8 mouse cellular contexts compared by ENCODE assay signal in genomic region chr17:51832900-51833577, GRCm38 (mm10). TPM values are rescaled to one million over a fixed set of nuclear protein-coding genes. Genes with fewer than 3 reads are reported as not detected.
DNase-seq lines count a peak whose midpoint lies in the region; ATAC-seq and TF ChIP-seq lines count a peak whose summit lies in the region.

TSS of gene Satb1 (minus strand) at chr17:51833290.

- H3K4me1 ChIP-seq in hindbrain, embryonic 13.5 days (replicated peaks) = peaks cover 24% of the 10 kb centered on the region

- peak within 1 kb of the TSS; percentile 83 for H3K9ac ChIP-seq in hindbrain, embryonic 13.5 days

- intact Hi-C loops in gastrocnemius, adult 2 months (cut with DNase I) = no loop called here
- intact Hi-C loops in left cerebral cortex, postnatal 14 days (cut with DNase I) = loop anchor here (10.0 kb wide), 2 partner anchors 352 to 848 kb away; no protein-coding TSS in a partner anchor

- peak; percentile 95 for ATAC-seq in hindbrain, embryonic 13.5 days (ENCODE audit: low FRiP score)
- peak; percentile 70 for ATAC-seq in megakaryocyte, adult 5-6 weeks (ENCODE audit: poor library complexity, severe bottlenecking)

- H3K27ac ChIP-seq in gastrocnemius, adult 2 months = no peak within 1 kb of the TSS; the same call in 1 of the 2 replicates
- H3K27ac ChIP-seq in hindbrain, embryonic 13.5 days = peak within 1 kb of the TSS; percentile 52

- peak within 1 kb of the TSS; percentile 99 for H3K4me2 ChIP-seq in hindbrain, embryonic 13.5 days

- DNase-seq in R1 (ENCODE audit: low read depth, low spot score) = peak; percentile 74
- peak; percentile 79 to 81 for DNase-seq in cerebellum, postnatal 10 days
- peak; percentile 79 for DNase-seq in gastrocnemius, adult 2 months
- peak in 1 of 2 experiments; percentile 51 for DNase-seq in left cerebral cortex, postnatal 14 days (ENCODE audit: low spot score in 2 of 2)
- peak; percentile 42 for DNase-seq in retina, postnatal 7 days (ENCODE audit: low read depth, low spot score)
- DNase-seq in urinary bladder, postnatal 14 days (ENCODE audit: low spot score) = peak; percentile 67

- no peaks in the 10 kb centered on the region for H3K9me3 ChIP-seq in hindbrain, embryonic 13.5 days

- H3K4me3 ChIP-seq in gastrocnemius, adult 2 months = peak within 1 kb of the TSS; percentile 87
- peak within 1 kb of the TSS; percentile 73 for H3K4me3 ChIP-seq in hindbrain, embryonic 13.5 days

- peaks cover 41% of the 10 kb centered on the region for H3K27me3 ChIP-seq in hindbrain, embryonic 13.5 days

- H3K36me3 ChIP-seq in hindbrain, embryonic 13.5 days = no peaks in the 10 kb centered on the region

- TF ChIP-seq CTCF in gastrocnemius, adult 2 months (IDR thresholded peaks at IDR 0.05) = peak; percentile 62

- under 1% methylated on average over 37 of the region's 52 CpGs for WGBS in hindbrain, embryonic 13.5 days

RNA-seq across cellular contexts. Expression of gene Satb1, which starts in this region (rescaled TPM):
- 10 to 100 TPM; 68.6 to 72.7 TPM for total RNA-seq in gastrocnemius, adult 2 months (2021)
- 31.4 and 32.1 TPM in 2 replicates for polyA plus RNA-seq in hindbrain, embryonic 13.5 days (2015; fragmentation: Nextera tagmentation; extraction: Ambion mirVana)
- 100 to 1,000 TPM; 142 to 148 TPM for total RNA-seq in left cerebral cortex, postnatal 14 days (2021)
- total RNA-seq in megakaryocyte, adult 5-6 weeks (2015) = 21.9 and 25.3 TPM in 2 replicates
- total RNA-seq in megakaryocyte, adult 5-6 weeks (2017) = 8.7 and 15.9 TPM in 2 replicates
